9 mouse cellular contexts compared by ENCODE assay signal in the genomic region with DNA sequence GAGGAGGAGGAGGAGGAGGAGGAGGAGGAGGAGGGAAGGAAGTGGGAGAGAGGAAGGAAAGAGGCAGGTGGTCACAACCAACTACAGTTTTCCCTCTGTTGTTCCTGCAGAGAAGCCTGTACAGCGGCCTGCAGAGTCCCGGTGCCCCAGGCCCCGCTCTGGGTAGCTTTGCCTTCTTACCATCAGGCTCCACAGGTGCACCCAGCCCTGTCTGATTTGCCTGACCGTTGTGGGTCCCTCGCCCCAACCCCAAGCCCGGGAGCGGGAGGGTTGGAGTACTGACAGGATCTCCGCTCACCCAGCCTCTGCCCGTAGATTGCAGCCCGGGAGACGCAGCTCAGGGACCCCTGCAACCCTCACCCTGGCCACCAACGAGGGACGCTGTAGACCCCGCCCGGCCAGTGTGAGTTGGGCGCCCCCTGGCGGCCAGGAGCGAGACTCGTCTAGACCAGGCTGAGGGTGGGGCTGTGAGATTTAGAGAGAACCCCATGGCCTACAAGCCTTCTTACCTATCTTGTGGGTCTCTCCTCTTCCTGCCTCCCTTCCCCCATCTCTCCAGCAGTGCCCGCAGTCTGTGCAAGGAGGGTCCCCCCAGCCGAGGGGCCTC. TPM values are rescaled to one million over a fixed set of nuclear protein-coding genes. Genes with fewer than 3 reads are reported as not detected.
DNase-seq lines count a peak whose midpoint lies in the region; ATAC-seq lines count a peak whose summit lies in the region.
"Had no signal": no experiment of that assay in that cellular context is flagged by ENCODE, and none has a peak within 500 bp of the region (broad histone marks: within the 10 kb centered on the region; RNA-seq: fewer than 3 reads in every experiment).

No protein-coding gene starts in this region.

- intact Hi-C loops in heart, postnatal 36 days (cut with DNase I), result loop anchor here (1.0 to 2.0 kb wide), 4 partner anchors 62 to 292 kb away; no protein-coding TSS in a partner anchor

- 4% methylated on average over 21 of the region's 21 CpGs for WGBS in forebrain, embryonic 14.5 days

- peaks cover 3% of the 10 kb centered on the region; the same call in 1 of the 2 replicates for H3K4me1 ChIP-seq in forebrain, embryonic 14.5 days (ENCODE audit: control insufficient read depth, insufficient read depth, low read length)

- no peaks in the 10 kb centered on the region for H3K9me3 ChIP-seq in forebrain, embryonic 14.5 days (replicated peaks; ENCODE audit: control insufficient read depth, low read length)

- 0 out of 2 replicates have a peak overlapping the region, but pooled peaks have one; percentile 13 for H3K4me3 ChIP-seq in forebrain, embryonic 14.5 days (ENCODE audit: low read depth, low read length)

- no peak overlapping the region for H3K9ac ChIP-seq in forebrain, embryonic 14.5 days (ENCODE audit: low read length)

- ATAC-seq in forebrain, embryonic 14.5 days, result peak; percentile 92

- H3K27ac ChIP-seq in forebrain, embryonic 14.5 days (ENCODE audit: low read depth, low read length), result no peak overlapping the region
- H3K27ac ChIP-seq: macrophage had no signal

- H3K27me3 ChIP-seq in forebrain, embryonic 14.5 days (replicated peaks; ENCODE audit: control insufficient read depth, insufficient read depth, low read length), result 0 out of 2 replicates have a peak, but pooled peaks cover 4% of the 10 kb centered on the region

- H3K4me2 ChIP-seq in forebrain, embryonic 14.5 days (ENCODE audit: low read length), result peak overlapping the region; percentile 47

- peak; percentile 77 for DNase-seq in Muller cell, postnatal 12 days (ENCODE audit: inconsistent ontology term)
- DNase-seq in cerebellum, adult 11 months, result peak; percentile 53
- DNase-seq in forebrain, embryonic 14.5 days (ENCODE audit: low spot score), result peak; percentile 83
- DNase-seq in heart, postnatal 36 days, result peak; percentile 74 to 80
- peak; percentile 39 to 52 for DNase-seq in layer of hippocampus, postnatal 14 days (ENCODE audit: low spot score in 2 of 2)
- DNase-seq in lung, postnatal 4 days, result peak; percentile 70 to 79
- DNase-seq in right cerebral cortex, adult 2 months (ENCODE audit: low spot score in 2 of 2), result peak; percentile 33 to 48
- peak; percentile 75 for DNase-seq in urinary bladder, postnatal 25 days (ENCODE audit: low spot score)

- no peaks in the 10 kb centered on the region for H3K36me3 ChIP-seq in forebrain, embryonic 14.5 days (ENCODE audit: control insufficient read depth, insufficient read depth, low read length)

RNA-seq across cellular contexts. Expression of gene Tmem161a, which starts 5.5 kb away (rescaled TPM):
- 36.7 and 40.8 TPM in 2 replicates for polyA plus RNA-seq in forebrain, embryonic 14.5 days (2014; fragmentation: Nextera tagmentation; extraction: Ambion mirVana)
- total RNA-seq in heart, postnatal 36 days (2021), result 100 to 1,000 TPM in 1 of 2 experiments, 10 to 100 TPM in 1; 99.2 to 103 TPM
- 10 to 100 TPM; 46.1 to 49.4 TPM for total RNA-seq in layer of hippocampus, postnatal 14 days (2021)

RNA-seq across cellular contexts. Expression of gene Mef2b, which starts 27.1 kb away (rescaled TPM):
- 0.30 and 0.77 TPM in 2 replicates for polyA plus RNA-seq in forebrain, embryonic 14.5 days (2014; fragmentation: Nextera tagmentation; extraction: Ambion mirVana)
- total RNA-seq in heart, postnatal 36 days (2021), result under 1 TPM; 0.25 to 0.49 TPM
- under 1 TPM; 0.29 to 0.41 TPM for total RNA-seq in layer of hippocampus, postnatal 14 days (2021)
- polyA plus RNA-seq: macrophage had no signal

RNA-seq across cellular contexts. Expression of gene Borcs8, which starts 27.3 kb away (rescaled TPM):
- polyA plus RNA-seq in forebrain, embryonic 14.5 days (2014; fragmentation: Nextera tagmentation; extraction: Ambion mirVana), result 66.2 and 76.7 TPM in 2 replicates
- total RNA-seq in heart, postnatal 36 days (2021), result 10 to 100 TPM; 23.5 to 23.7 TPM
- 10 to 100 TPM; 42.0 to 44.1 TPM for total RNA-seq in layer of hippocampus, postnatal 14 days (2021)

RNA-seq across cellular contexts. Expression of gene Rfxank, which starts 27.7 kb away (rescaled TPM):
- 8.7 and 9.2 TPM in 2 replicates for polyA plus RNA-seq in forebrain, embryonic 14.5 days (2014; fragmentation: Nextera tagmentation; extraction: Ambion mirVana)
- total RNA-seq in heart, postnatal 36 days (2021), result 10 to 100 TPM; 17.2 to 19.6 TPM
- 10 to 100 TPM in 1 of 2 experiments, 1 to 10 TPM in 1; 9.9 to 12.6 TPM for total RNA-seq in layer of hippocampus, postnatal 14 days (2021)

RNA-seq across cellular contexts. Expression of gene Nr2c2ap, which starts 35.5 kb away (rescaled TPM):
- polyA plus RNA-seq in forebrain, embryonic 14.5 days (2014; fragmentation: Nextera tagmentation; extraction: Ambion mirVana), result 41.4 and 46.0 TPM in 2 replicates
- total RNA-seq in heart, postnatal 36 days (2021), result 1 to 10 TPM; 8.3 to 8.5 TPM
- total RNA-seq in layer of hippocampus, postnatal 14 days (2021), result 10 to 100 TPM; 26.9 to 31.2 TPM
